ENCODE assay signal across 8 mouse cellular contexts in the genomic region with DNA sequence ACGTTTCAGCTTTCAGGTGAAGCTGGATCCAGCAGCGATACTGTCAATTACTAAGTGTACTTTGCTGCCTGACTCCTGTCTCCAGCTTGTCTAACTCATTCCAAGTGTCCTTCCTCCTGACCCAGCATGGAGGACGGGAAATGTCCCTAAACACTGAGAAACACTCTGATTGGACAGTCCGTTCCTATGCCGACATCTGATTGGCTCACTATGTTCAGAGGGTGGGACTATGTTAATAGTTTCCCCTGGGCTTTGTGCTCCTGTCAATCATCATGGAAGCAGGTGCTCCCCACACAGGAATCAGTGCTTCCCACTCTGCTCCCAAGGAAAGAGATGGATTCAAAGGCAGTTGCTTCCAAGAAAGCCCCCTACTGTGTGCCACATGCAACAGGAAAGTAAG. TPM values are rescaled to one million over a fixed set of nuclear protein-coding genes. Genes with fewer than 3 reads are reported as not detected.
DNase-seq lines count a peak whose midpoint lies in the region; ATAC-seq and TF ChIP-seq lines count a peak whose summit lies in the region.
"Had no signal": no experiment of that assay in that cellular context is flagged by ENCODE, and none has a peak within 500 bp of the region (broad histone marks: within the 10 kb centered on the region; RNA-seq: fewer than 3 reads in every experiment).

No protein-coding gene starts in this region.

- no peak for TF ChIP-seq EP300 in liver, embryonic 14.5 days (IDR thresholded peaks at IDR 0.05; ENCODE audit: low read depth)

- H3K9ac ChIP-seq in forebrain, embryonic 13.5 days: no peak overlapping the region
- no peak overlapping the region for H3K9ac ChIP-seq in liver, embryonic 14.5 days (replicated peaks)

- DNase-seq in thymus, postnatal 0 days (ENCODE audit: low spot score): peak; percentile 37
- no peak for DNase-seq in thymus, postnatal 10 days (ENCODE audit: low spot score in 2 of 2)
- DNase-seq in liver, embryonic 14.5 days (ENCODE audit: low read depth in 3 of 3, low spot score in 3 of 3): peak in 2 of 3 experiments; percentile 7 to 11
- DNase-seq in thymus, postnatal 25 days: peak; percentile 31
- DNase-seq in cerebellum, postnatal 25 days: no peak
- DNase-seq in Muller cell, postnatal 12 days (ENCODE audit: inconsistent ontology term): no peak

- no peaks in the 10 kb centered on the region for H3K27me3 ChIP-seq in forebrain, embryonic 13.5 days
- H3K27me3 ChIP-seq in liver, embryonic 14.5 days (ENCODE audit: control insufficient read depth, insufficient read depth, low read length): no peaks in the 10 kb centered on the region

- H3K9me3 ChIP-seq in forebrain, embryonic 13.5 days (replicated peaks): no peaks in the 10 kb centered on the region
- no peaks in the 10 kb centered on the region for H3K9me3 ChIP-seq in liver, embryonic 14.5 days (ENCODE audit: control insufficient read depth, low read length)

- 0 out of 2 replicates have a peak overlapping the region, but pooled peaks have one; percentile 18 for H3K4me3 ChIP-seq in forebrain, embryonic 13.5 days
- H3K4me3 ChIP-seq in liver, embryonic 14.5 days (ENCODE audit: insufficient read depth in 1 of 2, low read depth in 2 of 2, low read length in 2 of 2): no peak overlapping the region

- no peaks in the 10 kb centered on the region for H3K36me3 ChIP-seq in forebrain, embryonic 13.5 days (ENCODE audit: poor library complexity, severe bottlenecking)
- no peaks in the 10 kb centered on the region for H3K36me3 ChIP-seq in liver, embryonic 14.5 days (replicated peaks; ENCODE audit: control insufficient read depth, insufficient read depth, low read depth)

- H3K4me2 ChIP-seq in forebrain, embryonic 13.5 days: peak overlapping the region; percentile 59
- peak overlapping the region; percentile 47 for H3K4me2 ChIP-seq in liver, embryonic 14.5 days (ENCODE audit: low read depth)

- no peak for TF ChIP-seq CTCF in liver, embryonic 14.5 days (IDR thresholded peaks at IDR 0.05; ENCODE audit: low read depth)

- 2% methylated on average over 5 of the region's 5 CpGs for WGBS in forebrain, embryonic 13.5 days
- 9% methylated on average over 5 of the region's 5 CpGs for WGBS in liver, embryonic 14.5 days (ENCODE audit: insufficient replicate concordance)

- H3K4me1 ChIP-seq in forebrain, embryonic 13.5 days: peaks cover 54% of the 10 kb centered on the region
- no peaks in the 10 kb centered on the region; a peak in 1 of 4 replicates for H3K4me1 ChIP-seq in liver, embryonic 14.5 days (replicated peaks; ENCODE audit: control insufficient read depth in 2 of 2, insufficient read depth in 2 of 2, low read length in 1 of 2)

- H3K27ac ChIP-seq in forebrain, embryonic 13.5 days: peak overlapping the region; percentile 99
- no peak overlapping the region for H3K27ac ChIP-seq in liver, embryonic 14.5 days

- ATAC-seq in forebrain, embryonic 13.5 days: peak; percentile 83
- no peak for ATAC-seq in liver, embryonic 14.5 days (ENCODE audit: insufficient read depth)

RNA-seq across cellular contexts. Expression of gene Gm26897, which starts 21.6 kb away (rescaled TPM):
- polyA plus RNA-seq in thymus, postnatal 0 days (2015; fragmentation: Nextera tagmentation; extraction: Ambion mirVana): not detected in 2 replicates
- not detected in 2 replicates for polyA plus RNA-seq in forebrain, embryonic 13.5 days (2015; fragmentation: Nextera tagmentation; extraction: Ambion mirVana)
- polyA plus RNA-seq in liver, embryonic 14.5 days (2012; rRNA removed): not detected in 2 replicates
- polyA plus RNA-seq in liver, embryonic 14.5 days (2014; fragmentation: Nextera tagmentation; extraction: Ambion mirVana): not detected in 2 replicates
- polyA plus RNA-seq: spleen, adult 2 months had no signal

Comparison
In these comparisons a context has a peak if more than half of its experiments do, and no peak if none do; other contexts are left out.
1. DNase-seq: peak in thymus, postnatal 0 days (single experiment), liver, embryonic 14.5 days (2 of 3) and thymus, postnatal 25 days (single experiment); none in thymus, postnatal 10 days (0 of 2), cerebellum, postnatal 25 days (0 of 2) and Muller cell, postnatal 12 days (single experiment).